Mouse (Mus musculus) spleen, postnatal 36 days (tissue): ENCODE measurements around the gene Erich4.
A peak's percentile ranks its signal among the peaks of the same experiment; 100 is the strongest.

Source experiments
- DNase-seq, 2 experiments: peaks; one replicate each; pipeline ENCODE4 v3.0.0; 2022; ENCODE audit warnings: low spot score in 2 of 2, mixed read lengths in 1 of 2

Gene Erich4

GRCm38 (mm10) chr7:25615706-25616011, at the start of gene Erich4:
TSS of gene Erich4 (minus strand) at chr7:25615892.
- no peak for DNase-seq

GRCm38 (mm10) chr7:25658657-25659472, 43.2 kb upstream of the Erich4 start, which contains the start of the genes Bckdha and Exosc5:
TSS of gene Bckdha (minus strand) at chr7:25658981.
TSS of gene Exosc5 (plus strand) at chr7:25659164.
- peak; percentile 99 to 100 for DNase-seq

GRCm38 (mm10) chr7:25657785-25658184, 42.1 kb upstream of the Erich4 start:
- no peak for DNase-seq

GRCm38 (mm10) chr7:25655601-25656428, 40.1 kb upstream of the Erich4 start:
- no peak for DNase-seq

GRCm38 (mm10) chr7:25652244-25652759, 36.6 kb upstream of the Erich4 start:
- DNase-seq, result peak; percentile 77 to 80

GRCm38 (mm10) chr7:25651281-25651680, 35.6 kb upstream of the Erich4 start:
- peak; percentile 84 to 86 for DNase-seq

GRCm38 (mm10) chr7:25649839-25650238, 34.1 kb upstream of the Erich4 start:
- no peak for DNase-seq

GRCm38 (mm10) chr7:25647574-25648123, 32.0 kb upstream of the Erich4 start:
- peak; percentile 79 to 83 for DNase-seq

GRCm38 (mm10) chr7:25645074-25645473, 29.4 kb upstream of the Erich4 start:
- DNase-seq, result no peak

- no peak for DNase-seq
Measured at GRCm38 (mm10) chr7:25644631-25645030, 28.9 kb upstream of the Erich4 start.

GRCm38 (mm10) chr7:25644136-25644535, 28.4 kb upstream of the Erich4 start:
- no peak for DNase-seq

- no peak for DNase-seq
Measured at GRCm38 (mm10) chr7:25639754-25640153, 24.1 kb upstream of the Erich4 start.

- no peak for DNase-seq
Measured at GRCm38 (mm10) chr7:25637099-25637498, 21.4 kb upstream of the Erich4 start.

- DNase-seq, result peak; percentile 93 to 94
Measured at GRCm38 (mm10) chr7:25636373-25636772, 20.7 kb upstream of the Erich4 start.

GRCm38 (mm10) chr7:25632679-25633078, 17.0 kb upstream of the Erich4 start:
- peak in 1 of 2 experiments; percentile 40 for DNase-seq

GRCm38 (mm10) chr7:25628323-25628620, 12.6 kb upstream of the Erich4 start:
- DNase-seq, result no peak

GRCm38 (mm10) chr7:25627431-25628322, 12.0 kb upstream of the Erich4 start:
- DNase-seq, result peak; percentile 71 to 74

GRCm38 (mm10) chr7:25626509-25627430, 11.1 kb upstream of the Erich4 start, which contains the start of gene B3gnt8:
TSS of gene B3gnt8 (plus strand) at chr7:25626654.
- DNase-seq, result peak; percentile 66 to 69

GRCm38 (mm10) chr7:25625594-25626250, 10.0 kb upstream of the Erich4 start:
- peak in 1 of 2 experiments; percentile 59 for DNase-seq

- DNase-seq, result no peak
Measured at GRCm38 (mm10) chr7:25624851-25625250, 9.2 kb upstream of the Erich4 start.
